Comparison of ENCODE assay signal across 8 mouse cellular contexts in the genomic region with DNA sequence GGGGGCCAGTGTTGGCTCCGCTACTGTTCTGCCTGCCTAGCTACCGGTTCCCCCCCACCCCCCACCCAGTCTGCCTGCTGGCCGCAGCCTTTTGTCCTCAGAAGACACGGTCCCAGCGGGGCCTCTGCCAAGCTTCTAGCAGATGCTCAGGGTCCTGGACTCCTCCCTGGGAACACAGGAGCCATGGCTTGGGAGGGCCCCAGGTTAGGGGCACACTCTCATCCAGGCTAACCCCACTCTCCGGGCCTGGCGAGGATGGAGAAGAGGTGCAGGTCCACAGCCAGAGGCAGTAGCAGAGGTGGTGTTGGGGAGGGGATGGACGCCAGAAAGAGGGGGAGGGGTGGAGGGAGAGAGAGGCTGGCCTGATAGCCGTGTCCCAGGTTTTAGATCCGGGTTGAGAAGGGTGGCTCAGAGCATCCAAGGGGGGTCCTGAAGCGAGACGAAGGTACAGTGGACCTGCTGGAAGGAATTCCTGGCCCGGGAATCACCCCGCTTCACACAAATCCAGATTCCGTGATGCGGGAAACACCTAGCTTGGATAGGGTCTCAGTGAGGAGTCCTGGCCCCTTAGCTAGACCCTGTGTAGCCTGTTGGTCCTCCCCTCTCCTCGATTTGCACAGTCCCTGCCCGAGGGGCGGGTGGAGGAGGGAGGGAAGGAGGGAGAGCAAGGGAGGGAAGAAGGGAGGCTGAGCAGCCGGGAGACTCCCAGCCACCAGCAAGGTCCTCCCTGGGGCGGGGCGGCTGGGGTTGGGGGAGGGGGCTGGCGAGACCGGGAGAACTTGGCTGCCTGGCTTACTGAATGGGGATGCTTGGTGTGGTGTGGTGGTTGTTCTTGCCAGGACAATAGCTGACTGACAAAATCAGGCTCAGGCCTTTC. TPM values are rescaled to one million over a fixed set of nuclear protein-coding genes. Genes with fewer than 3 reads are reported as not detected.
DNase-seq lines count a peak whose midpoint lies in the region; ATAC-seq and TF ChIP-seq lines count a peak whose summit lies in the region.

Gpr173 (minus strand) TSS at position 308 of the 877 bp plus-strand sequence.

- peak within 1 kb of the TSS; percentile 68 for H3K4me2 ChIP-seq in hindbrain, embryonic 13.5 days

- peak within 1 kb of the TSS; percentile 57 for H3K4me3 ChIP-seq in hindbrain, embryonic 13.5 days

- H3K27ac ChIP-seq in hindbrain, embryonic 13.5 days: peak within 1 kb of the TSS; percentile 88

- H3K4me1 ChIP-seq in hindbrain, embryonic 13.5 days (replicated peaks): peaks cover 31% of the 10 kb centered on the region

- peaks cover 64% of the 10 kb centered on the region for H3K27me3 ChIP-seq in Patski
- peaks cover 62% of the 10 kb centered on the region for H3K27me3 ChIP-seq in hindbrain, embryonic 13.5 days

- CTCF ChIA-PET in Patski (lab: Charles Lee): no interaction called here

- ATAC-seq in Patski: peak; percentile 51
- peak; percentile 95 for ATAC-seq in hindbrain, embryonic 13.5 days (ENCODE audit: low FRiP score)

- in situ Hi-C loops in Patski (cut with MboI; ENCODE audit: low pct_unique_long_range_greater_than_20kb): no loop called here

- DNase-seq in Patski (ENCODE audit: low read depth, low spot score): no peak
- peak; percentile 79 to 81 for DNase-seq in cerebellum, postnatal 14 days
- DNase-seq in frontal cortex, postnatal 25 days (ENCODE audit: low spot score in 2 of 2): peak; percentile 25 to 30
- peak; percentile 33 for DNase-seq in left cerebral cortex, adult 11 months (ENCODE audit: low spot score)
- peak; percentile 71 for DNase-seq in lung, postnatal 10 days
- DNase-seq in right cerebral cortex, postnatal 10 days (ENCODE audit: low spot score in 2 of 2): peak; percentile 76 to 80
- no peak for DNase-seq in natural killer cell, adult 2 months (ENCODE audit: low spot score in 2 of 2)

- 19% methylated on average over 22 of the region's 24 CpGs for WGBS in hindbrain, embryonic 13.5 days

- POLR2A ChIA-PET in Patski (lab: Charles Lee): no interaction called here

- peak within 1 kb of the TSS; percentile 80 for H3K9ac ChIP-seq in hindbrain, embryonic 13.5 days

- no peaks in the 10 kb centered on the region for H3K36me3 ChIP-seq in hindbrain, embryonic 13.5 days

- no peak for TF ChIP-seq CTCF in Patski (IDR thresholded peaks at IDR 0.05)

- H3K9me3 ChIP-seq in hindbrain, embryonic 13.5 days: no peaks in the 10 kb centered on the region

RNA-seq across cellular contexts. Expression of gene Gpr173, which starts in this region (rescaled TPM):
- polyA plus RNA-seq in Patski (2021): 0.41 TPM
- 8.9 and 10.1 TPM in 2 replicates for polyA plus RNA-seq in hindbrain, embryonic 13.5 days (2015; fragmentation: Nextera tagmentation; extraction: Ambion mirVana)

Comparison
In these comparisons a context has a peak if more than half of its experiments do, and no peak if none do; other contexts are left out.
1. Peak in ATAC-seq in Patski; RNA of the gene not detected or under 1 TPM.
2. DNase-seq: peak in cerebellum, postnatal 14 days (2 of 2), frontal cortex, postnatal 25 days (2 of 2), left cerebral cortex, adult 11 months (single experiment), lung, postnatal 10 days (single experiment) and right cerebral cortex, postnatal 10 days (2 of 2); none in Patski (single experiment) and natural killer cell, adult 2 months (0 of 2).